Mouse (Mus musculus): ENCODE data around the gene Exoc1. TPM values are rescaled to one million over a fixed set of nuclear protein-coding genes. Genes with fewer than 3 reads are reported as not detected.

Gene Exoc1
- 14.9 and 20.3 TPM in 2 replicates for polyA plus RNA-seq (2012; rRNA removed)

DNA sequence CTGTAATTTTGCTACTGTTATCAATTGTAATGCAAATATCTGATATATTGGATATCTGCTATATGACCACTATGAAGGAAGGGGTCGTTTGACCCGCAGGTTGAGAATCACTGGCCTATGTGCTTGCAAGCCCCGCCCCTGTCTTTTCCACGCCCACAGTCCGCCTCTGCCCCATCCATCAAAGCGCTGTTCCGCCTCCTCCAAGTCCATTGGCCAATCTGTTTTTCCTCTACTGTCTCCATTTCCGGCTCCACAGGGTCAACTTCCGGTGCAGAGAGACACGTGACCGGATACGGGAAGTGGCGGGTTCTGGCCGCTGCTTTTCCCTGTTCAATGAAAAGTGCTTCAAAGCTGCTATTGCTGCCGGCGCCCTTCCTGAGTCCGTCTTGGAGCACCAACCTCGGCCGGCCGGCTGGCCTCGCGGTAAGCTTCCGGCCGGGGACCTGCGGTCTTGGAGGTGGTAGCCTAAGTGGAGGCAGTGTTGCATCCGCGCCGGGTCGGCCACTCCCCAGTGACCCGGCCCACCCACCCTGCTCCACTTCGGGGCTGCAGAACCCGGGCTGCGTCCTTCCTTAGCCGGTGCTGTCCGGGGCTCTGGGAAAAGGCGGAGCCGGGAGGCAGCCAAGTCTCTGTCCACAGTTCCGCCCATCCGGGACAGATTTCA lies at the start of gene Exoc1:
Gene Exoc1, plus strand, starts transcription at position 272 of the 664 bp plus-strand sequence.
- TF ChIP-seq POLR2A (IDR thresholded peaks at IDR 0.05; ENCODE audit: control insufficient read depth, low read depth, low read length) (0 out of 2 replicates have a peak, but pooled peaks have one; percentile 38), CTCF (IDR thresholded peaks at IDR 0.05; ENCODE audit: control insufficient read depth, insufficient read depth, insufficient replicate concordance, low read depth, low read length) (no peak)

DNA sequence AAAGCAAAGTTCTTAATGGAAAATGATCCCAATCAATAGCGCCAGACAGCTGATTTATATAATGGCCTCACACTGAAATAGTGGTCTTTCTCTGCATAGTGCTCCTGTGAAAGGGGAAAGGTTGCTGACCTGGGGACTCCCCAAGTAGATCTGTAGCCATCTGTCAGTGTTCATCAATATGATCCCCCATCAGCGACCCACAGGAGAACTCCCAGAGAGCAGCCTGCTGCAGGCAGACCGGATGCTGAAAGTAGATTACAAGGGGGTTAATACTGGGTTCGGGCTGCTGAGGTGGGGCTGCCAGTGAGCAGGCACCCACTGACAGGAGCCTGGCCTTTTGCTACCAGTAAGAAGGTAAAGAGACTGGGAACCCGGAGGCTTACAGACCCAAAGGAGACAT lies 45.3 kb upstream of the Exoc1 start, which contains the start of gene Gm7271:
Gene Gm7271, plus strand, starts transcription at position 230 of the 400 bp plus-strand sequence.
- TF ChIP-seq POLR2A (IDR thresholded peaks at IDR 0.05; ENCODE audit: control insufficient read depth, low read depth, low read length) (no peak), CTCF (IDR thresholded peaks at IDR 0.05; ENCODE audit: control insufficient read depth, insufficient read depth, insufficient replicate concordance, low read depth, low read length) (no peak)
- no peak within 1 kb of the TSS for H3K27ac ChIP-seq (ENCODE audit: control insufficient read depth, insufficient read depth, low read depth, low read length)
- no peaks in the 10 kb centered on the region for H3K4me1 ChIP-seq (ENCODE audit: control insufficient read depth, insufficient read depth, low read length)
- no peaks in the 10 kb centered on the region for H3K36me3 ChIP-seq (ENCODE audit: control insufficient read depth, insufficient read depth, low read length)
- no peak within 1 kb of the TSS for H3K4me3 ChIP-seq (ENCODE audit: control insufficient read depth, low read depth, low read length)
- H3K27me3 ChIP-seq (ENCODE audit: control insufficient read depth, insufficient read depth, low read length), result no peaks in the 10 kb centered on the region

More for the DNA sequence above, at the start of gene Exoc1:
- H3K4me3 ChIP-seq (ENCODE audit: control insufficient read depth, low read depth, low read length), result peak within 1 kb of the TSS; percentile 95
- no peaks in the 10 kb centered on the region for H3K36me3 ChIP-seq (ENCODE audit: control insufficient read depth, insufficient read depth, low read length)
- peak within 1 kb of the TSS; percentile 65 for H3K27ac ChIP-seq (ENCODE audit: control insufficient read depth, insufficient read depth, low read depth, low read length)
- H3K27me3 ChIP-seq (ENCODE audit: control insufficient read depth, insufficient read depth, low read length), result no peaks in the 10 kb centered on the region
- H3K4me1 ChIP-seq (ENCODE audit: control insufficient read depth, insufficient read depth, low read length), result peaks cover 2% of the 10 kb centered on the region; the same call in 1 of the 2 replicates

DNA sequence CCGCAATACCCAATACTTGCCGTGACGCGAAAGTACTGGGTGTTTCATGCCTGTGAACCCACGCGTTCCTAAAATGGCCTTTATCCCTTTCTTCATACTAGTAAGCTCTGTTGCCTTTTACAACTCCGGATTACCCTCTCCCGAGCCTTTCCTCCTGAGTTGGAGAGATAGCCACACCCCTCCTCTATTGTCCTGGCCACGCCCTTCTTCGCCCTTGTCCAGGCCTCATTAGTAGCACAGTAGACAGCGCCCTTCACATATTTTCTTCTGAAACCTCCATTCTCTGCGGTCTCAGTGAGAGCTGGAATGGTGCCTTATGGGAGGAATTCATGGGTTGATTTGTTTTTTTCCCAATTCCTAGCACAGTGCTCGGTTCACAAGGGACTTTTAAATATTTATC lies 34.0 kb upstream of the Exoc1 start:
- no peaks in the 10 kb centered on the region; the same call in 1 of the 2 replicates for H3K4me1 ChIP-seq (ENCODE audit: control insufficient read depth, insufficient read depth, low read length)
- H3K4me3 ChIP-seq (ENCODE audit: control insufficient read depth, low read depth, low read length), result no peak overlapping the region
- TF ChIP-seq POLR2A (IDR thresholded peaks at IDR 0.05; ENCODE audit: control insufficient read depth, low read depth, low read length) (no peak), CTCF (IDR thresholded peaks at IDR 0.05; ENCODE audit: control insufficient read depth, insufficient read depth, insufficient replicate concordance, low read depth, low read length) (no peak)
- no peak overlapping the region for H3K27ac ChIP-seq (ENCODE audit: control insufficient read depth, insufficient read depth, low read depth, low read length)
- H3K27me3 ChIP-seq (ENCODE audit: control insufficient read depth, insufficient read depth, low read length), result no peaks in the 10 kb centered on the region
- no peaks in the 10 kb centered on the region for H3K36me3 ChIP-seq (ENCODE audit: control insufficient read depth, insufficient read depth, low read length)

DNA sequence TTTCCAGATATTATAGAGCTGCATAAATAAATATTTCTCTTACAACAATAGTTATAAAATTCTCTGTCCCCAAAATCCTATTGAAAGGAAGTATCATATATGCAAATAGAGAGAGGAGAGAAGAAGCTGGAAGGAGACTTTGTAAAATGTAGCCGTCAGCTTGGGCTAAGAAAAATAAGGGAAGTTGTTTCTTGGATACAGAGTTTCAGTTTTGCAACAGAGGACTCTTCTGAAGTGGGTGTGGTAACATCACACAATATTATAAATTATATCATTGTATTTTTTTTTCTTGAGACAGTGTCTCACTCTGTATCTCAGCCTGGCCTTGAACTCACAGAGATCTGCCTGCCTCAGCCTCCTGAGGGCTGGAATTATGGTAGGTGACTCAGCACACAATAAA lies 6.7 kb upstream of the Exoc1 start:
- TF ChIP-seq CTCF (IDR thresholded peaks at IDR 0.05; ENCODE audit: control insufficient read depth, insufficient read depth, insufficient replicate concordance, low read depth, low read length) (no peak), POLR2A (IDR thresholded peaks at IDR 0.05; ENCODE audit: control insufficient read depth, low read depth, low read length) (no peak)
- Histone ChIP-seq H3K27ac (ENCODE audit: control insufficient read depth, insufficient read depth, low read depth, low read length) (no peak overlapping the region), H3K36me3 (ENCODE audit: control insufficient read depth, insufficient read depth, low read length) (no peaks in the 10 kb centered on the region), H3K4me3 (ENCODE audit: control insufficient read depth, low read depth, low read length) (peak overlapping the region; percentile 44; the same call in 1 of the 2 replicates), H3K4me1 (ENCODE audit: control insufficient read depth, insufficient read depth, low read length) (no peaks in the 10 kb centered on the region), H3K27me3 (ENCODE audit: control insufficient read depth, insufficient read depth, low read length) (no peaks in the 10 kb centered on the region)

DNA sequence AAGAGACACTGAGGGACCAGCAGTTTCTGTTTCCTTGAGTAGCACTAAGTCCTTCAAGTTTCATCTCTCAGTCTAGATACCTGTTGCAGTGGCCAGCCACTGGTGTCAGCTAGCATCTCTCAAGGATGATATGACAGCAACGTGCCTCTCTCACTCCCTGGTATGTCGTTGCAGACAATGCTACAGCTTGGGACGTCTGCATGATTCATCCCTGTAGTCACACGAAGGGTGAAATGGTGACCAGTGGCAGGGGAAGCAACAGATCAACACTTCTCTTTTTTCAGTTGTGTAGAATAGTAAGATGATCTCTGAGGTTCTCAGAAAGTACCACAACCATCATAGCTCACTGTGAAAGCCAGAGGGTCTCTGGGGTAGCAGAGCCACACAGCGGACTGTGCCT lies 4.5 kb upstream of the Exoc1 start:
- TF ChIP-seq POLR2A (IDR thresholded peaks at IDR 0.05; ENCODE audit: control insufficient read depth, low read depth, low read length) (no peak), CTCF (IDR thresholded peaks at IDR 0.05; ENCODE audit: control insufficient read depth, insufficient read depth, insufficient replicate concordance, low read depth, low read length) (no peak)
- no peaks in the 10 kb centered on the region for H3K4me1 ChIP-seq (ENCODE audit: control insufficient read depth, insufficient read depth, low read length)
- H3K27me3 ChIP-seq (ENCODE audit: control insufficient read depth, insufficient read depth, low read length), result no peaks in the 10 kb centered on the region
- no peak overlapping the region for H3K4me3 ChIP-seq (ENCODE audit: control insufficient read depth, low read depth, low read length)
- H3K36me3 ChIP-seq (ENCODE audit: control insufficient read depth, insufficient read depth, low read length), result no peaks in the 10 kb centered on the region
- 0 out of 2 replicates have a peak overlapping the region, but pooled peaks have one; percentile 39 for H3K27ac ChIP-seq (ENCODE audit: control insufficient read depth, insufficient read depth, low read depth, low read length)

DNA sequence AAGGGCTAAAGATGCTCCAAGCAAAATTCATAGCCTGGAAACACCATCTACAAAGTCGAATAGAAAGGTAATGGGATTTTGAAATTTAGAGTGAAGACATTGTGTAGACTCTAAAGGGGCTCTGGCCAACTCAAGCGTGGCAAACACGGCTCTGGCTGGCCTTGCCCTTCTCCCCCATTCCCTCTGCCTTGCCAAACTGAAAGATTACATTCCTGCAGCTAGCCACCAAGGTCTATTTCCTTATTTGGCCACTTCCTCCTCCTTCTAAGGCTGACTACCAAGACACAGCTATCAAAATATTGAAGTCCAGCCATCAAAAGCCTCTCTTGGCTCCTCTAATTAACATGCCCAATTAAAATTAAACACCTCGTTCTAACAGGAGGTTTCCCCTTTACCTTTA lies 4.0 kb upstream of the Exoc1 start:
- Histone ChIP-seq H3K27ac (ENCODE audit: control insufficient read depth, insufficient read depth, low read depth, low read length) (peak overlapping the region; percentile 39; the same call in 1 of the 2 replicates), H3K4me1 (ENCODE audit: control insufficient read depth, insufficient read depth, low read length) (peaks cover 2% of the 10 kb centered on the region; the same call in 1 of the 2 replicates), H3K4me3 (ENCODE audit: control insufficient read depth, low read depth, low read length) (no peak overlapping the region), H3K36me3 (ENCODE audit: control insufficient read depth, insufficient read depth, low read length) (no peaks in the 10 kb centered on the region), H3K27me3 (ENCODE audit: control insufficient read depth, insufficient read depth, low read length) (no peaks in the 10 kb centered on the region)
- TF ChIP-seq POLR2A (IDR thresholded peaks at IDR 0.05; ENCODE audit: control insufficient read depth, low read depth, low read length) (no peak), CTCF (IDR thresholded peaks at IDR 0.05; ENCODE audit: control insufficient read depth, insufficient read depth, insufficient replicate concordance, low read depth, low read length) (no peak)

DNA sequence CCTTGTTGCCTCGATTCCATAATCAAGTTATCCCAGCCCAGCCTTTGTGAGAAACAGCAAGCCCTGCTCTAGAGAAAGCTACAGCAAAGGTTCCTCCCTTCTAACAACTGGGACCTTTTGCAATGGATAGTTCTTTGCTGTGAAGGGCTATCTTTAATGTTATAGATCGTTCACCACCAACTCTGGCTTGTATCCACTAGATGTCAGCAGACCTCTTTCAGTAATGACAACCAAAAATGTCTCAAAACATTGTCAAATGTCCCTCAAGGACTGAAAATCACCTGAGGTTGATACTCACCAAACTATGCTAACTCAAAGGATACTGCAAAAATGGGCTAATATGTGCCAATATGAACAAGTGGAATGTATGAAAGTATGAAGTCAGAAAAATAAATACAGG lies 3.3 kb upstream of the Exoc1 start:
- Histone ChIP-seq H3K4me3 (ENCODE audit: control insufficient read depth, low read depth, low read length) (no peak overlapping the region), H3K27ac (ENCODE audit: control insufficient read depth, insufficient read depth, low read depth, low read length) (no peak overlapping the region)
- TF ChIP-seq POLR2A (IDR thresholded peaks at IDR 0.05; ENCODE audit: control insufficient read depth, low read depth, low read length) (no peak), CTCF (IDR thresholded peaks at IDR 0.05; ENCODE audit: control insufficient read depth, insufficient read depth, insufficient replicate concordance, low read depth, low read length) (no peak)

More for the DNA sequence above, 3.3 kb upstream of the Exoc1 start:
- Histone ChIP-seq H3K4me1 (ENCODE audit: control insufficient read depth, insufficient read depth, low read length) (peaks cover 2% of the 10 kb centered on the region; the same call in 1 of the 2 replicates), H3K27me3 (ENCODE audit: control insufficient read depth, insufficient read depth, low read length) (no peaks in the 10 kb centered on the region), H3K36me3 (ENCODE audit: control insufficient read depth, insufficient read depth, low read length) (no peaks in the 10 kb centered on the region)
